Mouse (Mus musculus) G1E (cell line): Measurements from ENCODE around the gene Uxt.

Experiments
- CTCF ChIP-seq: IDR thresholded peaks from 2 replicates; pipeline ENCODE4 v1.5.1; 2012; ENCODE audit warnings: low read depth, low read length, inconsistent platforms, mixed read lengths
- GATA1 ChIP-seq: IDR thresholded peaks from 2 replicates; pipeline ENCODE4 v1.6.1; 2012; ENCODE audit warnings: borderline replicate concordance, low read length, inconsistent platforms, mixed read lengths
- GATA2 ChIP-seq: IDR thresholded peaks from 2 replicates; pipeline ENCODE4 v1.6.1; 2012; ENCODE audit warnings: low read depth, low read length, inconsistent platforms, borderline replicate concordance
- POLR2AphosphoS5 ChIP-seq: IDR thresholded peaks from 2 replicates; pipeline ENCODE4 v1.6.1; 2012; ENCODE audit warnings: low read depth, low read length, inconsistent platforms; ENCODE audit not compliant: insufficient replicate concordance
- TAL1 ChIP-seq: conservative IDR thresholded peaks from 2 replicates; pipeline ENCODE4 v1.6.1; 2012; ENCODE audit warnings: low read depth, low read length, inconsistent platforms, mixed read lengths

DNA sequence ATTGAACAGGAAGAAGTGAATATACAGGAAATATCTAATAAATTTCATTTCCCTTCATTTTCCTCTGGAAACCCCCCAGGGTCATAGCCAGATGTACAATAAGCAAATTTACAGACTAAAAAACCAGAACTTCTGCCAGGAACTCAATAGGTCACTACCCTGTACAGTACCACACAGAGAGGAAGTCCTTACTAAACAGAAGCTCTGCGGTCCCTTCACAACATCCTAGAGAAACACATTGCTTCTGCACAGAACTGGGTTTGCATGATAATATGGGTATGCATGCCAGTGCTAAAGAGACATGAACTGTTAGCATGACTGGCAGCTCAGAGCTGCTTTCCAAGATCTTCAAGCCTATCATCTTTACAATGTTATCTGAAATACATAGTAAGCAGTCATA is 32.0 kb downstream of the Uxt start:
- TF ChIP-seq CTCF (no peak), TAL1 (no peak), POLR2AphosphoS5 (no peak), GATA2 (no peak), GATA1 (no peak)
